Mouse (Mus musculus) adrenal gland, postnatal 0 days (tissue): ENCODE measurements around the gene Pgs1. TPM values are rescaled to one million over a fixed set of nuclear protein-coding genes. Genes with fewer than 3 reads are reported as not detected.

ENCODE experiments used
- microRNA-seq: library from miRNA; unstranded; fragments of <30 nt; microRNA quantifications from one replicate; pipeline ENCODE4, GENCODE M21; 2016; ENCODE audit warnings: borderline replicate concordance; ENCODE audit not compliant: insufficient number of aligned reads
- polyA plus RNA-seq: library from polyadenylated mRNA; unstranded; fragments of >200 nt; fragmentation: Nextera tagmentation; extraction: Ambion mirVana; gene quantifications from 2 replicates; pipeline ENCODE4 v1.2.1, GENCODE M21; 2015

Pgs1 gene
- polyA plus RNA-seq = 29.1 and 35.0 TPM in 2 replicates

GRCm38 (mm10) chr11:117986126-117987031 is at the start of gene Pgs1:
Pgs1 (plus strand) TSS chr11:117986292.

DNA sequence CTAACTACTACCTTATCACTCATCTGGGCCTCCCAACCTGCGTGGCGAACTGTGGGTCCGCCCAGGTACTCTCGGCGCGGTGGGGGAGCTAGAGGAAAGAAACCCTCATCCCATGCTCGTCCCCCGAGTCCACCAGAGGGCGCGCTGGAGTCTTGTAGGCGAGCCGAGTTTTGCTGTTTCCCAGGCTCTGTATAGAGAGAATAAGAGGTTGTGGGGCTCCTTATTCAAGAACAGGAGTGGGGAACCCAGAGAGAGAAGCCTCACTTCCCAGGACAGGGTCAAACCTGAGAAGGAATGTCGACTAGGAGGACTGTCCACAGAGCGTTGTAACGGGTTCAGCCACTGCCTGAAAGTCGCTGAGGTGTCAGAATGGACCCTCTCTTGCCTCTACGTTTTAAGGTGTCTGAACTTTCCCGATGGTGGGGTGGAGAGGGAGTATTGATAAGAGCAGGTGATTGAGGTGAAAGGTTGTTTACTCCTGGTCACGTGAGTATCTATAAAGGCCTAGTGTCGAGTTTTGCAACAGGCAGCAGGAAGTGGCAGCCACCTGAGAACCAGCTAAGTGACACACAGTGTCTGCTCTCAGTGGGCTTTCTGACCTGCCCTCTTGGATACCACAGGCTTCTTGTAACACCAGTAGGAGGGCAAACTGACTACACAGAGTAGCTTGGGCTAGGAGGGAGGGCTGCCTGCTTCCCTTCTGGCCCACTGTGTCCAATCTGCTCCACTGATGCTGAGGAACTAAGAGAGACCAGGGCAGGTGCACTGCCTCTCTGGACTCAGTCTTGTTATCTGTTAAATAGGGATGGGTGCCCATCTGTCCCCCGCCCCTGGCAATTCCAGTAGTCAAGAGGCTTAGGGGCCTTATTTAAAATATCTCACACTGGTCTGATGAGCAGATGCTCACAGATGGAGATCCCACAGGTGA is 15.9 kb upstream of the Pgs1 start, which contains the start of gene Socs3:
Gene Socs3, minus strand, starts transcription at position 103 of the 928 bp plus-strand sequence.

Small RNA genes lying within 50 kb of the gene (microRNA-seq; reads per million reads assigned to microRNA genes)
- 1.1 reads per million for gene Mir6933

Other genes with a start within 250 kb of the Pgs1 start
- 1.7 and 2.4 TPM in 2 replicates for gene Tmc8, start 204.2 kb upstream of the Pgs1 start, polyA plus RNA-seq
- gene Tmc6, start 204.1 kb upstream of the Pgs1 start, polyA plus RNA-seq = 14.8 and 32.8 TPM in 2 replicates
- 1.8 and 2.9 TPM in 2 replicates for gene 6030468B19Rik, start 188.6 kb upstream of the Pgs1 start, polyA plus RNA-seq
- 0.27 and 0.35 TPM in 2 replicates for gene Gm20708, start 176.6 kb upstream of the Pgs1 start, polyA plus RNA-seq
- 59.1 and 107 TPM in 2 replicates for gene Syngr2, start 176.6 kb upstream of the Pgs1 start, polyA plus RNA-seq
- 6.8 and 10.0 TPM in 2 replicates for gene Afmid, start 160.4 kb upstream of the Pgs1 start, polyA plus RNA-seq
- gene Tk1, start 160.2 kb upstream of the Pgs1 start, polyA plus RNA-seq = 50.7 and 58.9 TPM in 2 replicates
- 81.9 and 86.7 TPM in 2 replicates for gene Birc5, start 137.0 kb upstream of the Pgs1 start, polyA plus RNA-seq
- not detected in 2 replicates for gene Tmem235, start 125.5 kb upstream of the Pgs1 start, polyA plus RNA-seq
- gene Tha1, start 112.8 kb upstream of the Pgs1 start, polyA plus RNA-seq = 8.6 and 17.1 TPM in 2 replicates
- 11.2 and 13.8 TPM in 2 replicates for gene Socs3, start 16.2 kb upstream of the Pgs1 start, polyA plus RNA-seq
- 0.03 and 0.06 TPM in 2 replicates for gene Dnah17, start 144.3 kb downstream of the Pgs1 start, polyA plus RNA-seq